Mouse (Mus musculus): ENCODE measurements around the gene Ighmbp2. TPM values are rescaled to one million over a fixed set of nuclear protein-coding genes. Genes with fewer than 3 reads are reported as not detected.

Gene Ighmbp2
- total RNA-seq (2014; rRNA removed) = 10.5 and 11.5 TPM in 2 replicates
- 8.6 and 9.2 TPM in 2 replicates for polyA plus RNA-seq (2015; fragmentation: Nextera tagmentation; extraction: Ambion mirVana)

GRCm38 (mm10) chr19:3282572-3283467 is at the start of gene Ighmbp2, which contains the start of gene Mrpl21:
Gene Ighmbp2, minus strand, starts transcription at chr19:3283017.
Gene Mrpl21, plus strand, starts transcription at chr19:3282901.
- no peaks in the 10 kb centered on the region for H3K9me3 ChIP-seq (ENCODE audit: low read length)
- no peak for TF ChIP-seq CTCF (IDR thresholded peaks at IDR 0.05; ENCODE audit: low read depth)
- peak within 1 kb of the TSS; percentile 83 for H3K9ac ChIP-seq (replicated peaks; ENCODE audit: low read length)
- H3K27ac ChIP-seq = peak within 1 kb of the TSS; percentile 74; the same call in 1 of the 2 replicates
- ATAC-seq (peak; percentile 94), DNase-seq (ENCODE audit: low spot score) (peak; percentile 96)
- peaks cover 13% of the 10 kb centered on the region for H3K4me1 ChIP-seq (ENCODE audit: insufficient read depth, low read length)
- H3K27me3 ChIP-seq (ENCODE audit: insufficient read depth, low read length) = no peaks in the 10 kb centered on the region
- peaks cover 22% of the 10 kb centered on the region for H3K36me3 ChIP-seq (ENCODE audit: insufficient read depth, low read length)
- H3K4me3 ChIP-seq (ENCODE audit: low read length) = peak within 1 kb of the TSS; percentile 83
- peak within 1 kb of the TSS; percentile 86 for H3K4me2 ChIP-seq (ENCODE audit: low read depth, low read length)
- under 1% methylated on average over 49 of the region's 49 CpGs for WGBS

GRCm38 (mm10) chr19:3326479-3327047 is 43.7 kb upstream of the Ighmbp2 start:
- H3K36me3 ChIP-seq (ENCODE audit: insufficient read depth, low read length) = no peaks in the 10 kb centered on the region
- H3K9ac ChIP-seq (replicated peaks; ENCODE audit: low read length) = peak overlapping the region; percentile 47; the same call in 1 of the 2 replicates
- TF ChIP-seq CTCF (IDR thresholded peaks at IDR 0.05; ENCODE audit: low read depth) = no peak
- no peaks in the 10 kb centered on the region for H3K9me3 ChIP-seq (ENCODE audit: low read length)
- ATAC-seq (no peak), DNase-seq (ENCODE audit: low spot score) (no peak)
- no peak overlapping the region for H3K4me3 ChIP-seq (ENCODE audit: low read length)
- H3K4me1 ChIP-seq (ENCODE audit: insufficient read depth, low read length) = peaks cover 20% of the 10 kb centered on the region
- H3K27me3 ChIP-seq (ENCODE audit: insufficient read depth, low read length) = peaks cover 12% of the 10 kb centered on the region
- WGBS = 77% methylated on average over 12 of the region's 12 CpGs
- peak overlapping the region; percentile 85 for H3K4me2 ChIP-seq (ENCODE audit: low read depth, low read length)
- H3K27ac ChIP-seq = peak overlapping the region; percentile 89

- H3K27ac ChIP-seq = peak overlapping the region; percentile 89
- H3K4me3 ChIP-seq (ENCODE audit: low read length) = peak overlapping the region; percentile 55
- no peak for TF ChIP-seq CTCF (IDR thresholded peaks at IDR 0.05; ENCODE audit: low read depth)
- H3K36me3 ChIP-seq (ENCODE audit: insufficient read depth, low read length) = no peaks in the 10 kb centered on the region
- H3K4me1 ChIP-seq (ENCODE audit: insufficient read depth, low read length) = peaks cover 20% of the 10 kb centered on the region
- no peaks in the 10 kb centered on the region for H3K9me3 ChIP-seq (ENCODE audit: low read length)
- 28% methylated on average over 15 of the region's 15 CpGs for WGBS
- peaks cover 13% of the 10 kb centered on the region for H3K27me3 ChIP-seq (ENCODE audit: insufficient read depth, low read length)
- DNase-seq (ENCODE audit: low spot score) = peak; percentile 56
- peak overlapping the region; percentile 85 for H3K4me2 ChIP-seq (ENCODE audit: low read depth, low read length)
- H3K9ac ChIP-seq (replicated peaks; ENCODE audit: low read length) = peak overlapping the region; percentile 47; the same call in 1 of the 2 replicates
- ATAC-seq = no peak
Observed at GRCm38 (mm10) chr19:3325771-3326478, 43.1 kb upstream of the Ighmbp2 start.

GRCm38 (mm10) chr19:3324931-3325711 is 42.3 kb upstream of the Ighmbp2 start:
- Histone ChIP-seq H3K4me1 (ENCODE audit: insufficient read depth, low read length) (peaks cover 20% of the 10 kb centered on the region), H3K4me3 (ENCODE audit: low read length) (peak overlapping the region; percentile 55), H3K9me3 (ENCODE audit: low read length) (no peaks in the 10 kb centered on the region), H3K27ac (peak overlapping the region; percentile 89), H3K36me3 (ENCODE audit: insufficient read depth, low read length) (no peaks in the 10 kb centered on the region), H3K4me2 (ENCODE audit: low read depth, low read length) (peak overlapping the region; percentile 85), H3K9ac (replicated peaks; ENCODE audit: low read length) (peak overlapping the region; percentile 47), H3K27me3 (ENCODE audit: insufficient read depth, low read length) (peaks cover 13% of the 10 kb centered on the region)
- ATAC-seq = peak; percentile 82
- no peak for TF ChIP-seq CTCF (IDR thresholded peaks at IDR 0.05; ENCODE audit: low read depth)
- peak; percentile 91 for DNase-seq (ENCODE audit: low spot score)
- under 1% methylated on average over 59 of the region's 59 CpGs for WGBS

- TF ChIP-seq CTCF (IDR thresholded peaks at IDR 0.05; ENCODE audit: low read depth) = no peak
- Histone ChIP-seq H3K9ac (replicated peaks; ENCODE audit: low read length) (peak overlapping the region; percentile 61; the same call in 1 of the 2 replicates), H3K9me3 (ENCODE audit: low read length) (no peaks in the 10 kb centered on the region), H3K27me3 (ENCODE audit: insufficient read depth, low read length) (peaks cover 13% of the 10 kb centered on the region), H3K27ac (peak overlapping the region; percentile 89), H3K4me3 (ENCODE audit: low read length) (peak overlapping the region; percentile 55), H3K4me2 (ENCODE audit: low read depth, low read length) (peak overlapping the region; percentile 85), H3K4me1 (ENCODE audit: insufficient read depth, low read length) (peaks cover 20% of the 10 kb centered on the region), H3K36me3 (ENCODE audit: insufficient read depth, low read length) (no peaks in the 10 kb centered on the region)
- no peak for DNase-seq (ENCODE audit: low spot score)
- ATAC-seq = no peak
- WGBS = 2% methylated on average over 17 of the region's 17 CpGs
Observed at GRCm38 (mm10) chr19:3324271-3324811, 41.5 kb upstream of the Ighmbp2 start.

All from hindbrain, postnatal 0 days (tissue).